Mouse (Mus musculus): Measurements from ENCODE around the gene Hist1h2bk.

- TF ChIP-seq CTCF (IDR thresholded peaks at IDR 0.05; ENCODE audit: low read depth, low read length) (no peak), POLR2AphosphoS5 (IDR thresholded peaks at IDR 0.05; ENCODE audit: insufficient replicate concordance, low read depth, low read length) (no peak), TAL1 (conservative IDR thresholded peaks at IDR 0.05; ENCODE audit: low read depth, low read length) (no peak), GATA2 (IDR thresholded peaks at IDR 0.05; ENCODE audit: borderline replicate concordance, low read depth, low read length) (no peak), GATA1 (IDR thresholded peaks at IDR 0.05; ENCODE audit: borderline replicate concordance, low read length) (no peak)
Observed at GRCm38 (mm10) chr13:21997201-21997820, 38.4 kb upstream of the Hist1h2bk start.
